Mouse (Mus musculus): Measurements from ENCODE around the gene Caml.
A peak's percentile ranks its signal among the peaks of the same experiment; 100 is the strongest.
"Not testable (repeated sequence)": the region's sequence is repeated elsewhere in the genome, so short reads cannot be mapped to it uniquely, and the experiment has no call there.

Gene Caml

DNA sequence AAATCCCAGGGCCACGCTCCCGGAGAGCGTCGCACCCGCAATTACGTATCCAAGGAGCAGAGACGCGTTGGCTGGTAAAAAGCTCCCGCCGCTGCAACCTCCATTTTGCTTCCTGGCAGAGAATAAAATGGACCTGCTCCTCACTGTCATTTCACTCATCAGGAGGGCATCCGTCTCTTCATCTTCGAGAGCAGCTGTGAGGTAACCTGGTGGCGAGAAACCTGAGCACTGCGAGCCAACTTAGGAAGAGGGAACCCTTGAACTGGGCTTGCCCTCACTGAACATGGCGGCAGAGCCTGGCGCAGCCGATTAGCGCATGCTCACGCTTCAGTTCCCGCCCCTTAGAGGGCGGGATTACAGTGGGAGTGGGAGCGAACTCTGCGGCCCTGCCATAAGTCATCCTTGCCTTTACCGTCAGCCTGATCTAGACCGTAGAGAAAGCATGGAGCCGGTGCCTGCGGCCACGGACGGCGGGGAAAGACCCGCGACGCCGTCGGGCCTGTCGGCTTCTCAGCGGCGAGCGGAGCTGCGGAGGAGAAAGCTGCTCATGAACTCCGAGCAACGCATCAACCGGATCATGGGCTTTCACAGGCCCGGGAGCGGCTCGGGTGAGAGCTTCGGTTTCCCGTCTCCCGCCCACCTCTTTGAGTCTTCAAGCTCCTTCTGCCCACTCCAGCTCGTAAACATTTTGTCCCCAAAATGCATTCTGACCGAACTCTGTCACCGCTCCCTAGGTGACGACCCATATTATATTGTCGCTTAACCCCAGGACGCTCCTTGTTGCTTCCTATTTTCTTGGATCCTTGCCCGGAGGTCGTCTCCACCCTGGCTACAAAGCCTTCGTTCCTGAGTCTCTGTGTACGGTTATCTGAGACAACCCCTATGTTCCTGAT lies at the start of gene Caml:
TSS of gene Caml (plus strand) at position 357 of the 893 bp plus-strand sequence.
- peak; percentile 90 to 93 for DNase-seq

DNA sequence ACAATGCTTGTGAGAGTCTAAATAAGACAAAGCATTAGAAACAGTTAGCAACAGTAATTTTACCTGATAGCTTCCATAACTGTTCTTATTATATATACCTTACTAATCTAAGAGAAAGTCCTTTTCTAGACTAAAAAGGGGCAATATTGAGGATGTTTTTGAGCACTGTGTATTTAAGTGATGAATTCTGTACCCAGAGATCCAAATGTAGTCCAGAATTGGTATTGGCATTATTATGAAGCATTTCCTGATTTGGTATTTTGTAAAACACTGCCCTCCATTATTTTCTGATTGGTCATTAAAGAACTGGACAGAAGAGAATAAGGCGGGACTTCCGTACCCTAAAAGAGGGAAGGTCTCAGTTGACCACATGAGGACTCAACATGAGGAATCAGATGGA lies 49.4 kb upstream of the Caml start, which contains the start of gene Tmed9:
TSS of gene Tmed9 (plus strand) at position 301 of the 400 bp plus-strand sequence.
- DNase-seq, result no peak

DNA sequence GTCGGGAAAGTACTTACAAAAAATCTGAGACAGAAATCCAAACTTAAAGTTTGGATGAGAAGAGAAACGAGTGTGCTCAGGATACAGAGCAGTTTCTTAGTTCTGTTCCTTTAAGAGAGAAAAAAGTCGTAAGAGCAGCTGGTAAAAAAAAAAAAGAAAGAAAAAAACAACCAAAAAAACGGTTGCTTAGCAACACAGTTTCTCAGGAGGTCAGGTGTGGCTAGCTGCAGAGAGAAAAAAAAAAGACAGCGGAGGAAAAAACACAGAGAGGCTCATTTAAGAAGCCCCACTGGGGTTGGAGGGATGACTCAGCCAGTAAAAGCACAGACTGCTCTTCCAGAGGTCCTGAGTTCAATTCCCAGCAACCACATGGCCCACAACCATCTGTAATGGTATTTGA lies 48.5 kb upstream of the Caml start:
- DNase-seq, result no peak

DNA sequence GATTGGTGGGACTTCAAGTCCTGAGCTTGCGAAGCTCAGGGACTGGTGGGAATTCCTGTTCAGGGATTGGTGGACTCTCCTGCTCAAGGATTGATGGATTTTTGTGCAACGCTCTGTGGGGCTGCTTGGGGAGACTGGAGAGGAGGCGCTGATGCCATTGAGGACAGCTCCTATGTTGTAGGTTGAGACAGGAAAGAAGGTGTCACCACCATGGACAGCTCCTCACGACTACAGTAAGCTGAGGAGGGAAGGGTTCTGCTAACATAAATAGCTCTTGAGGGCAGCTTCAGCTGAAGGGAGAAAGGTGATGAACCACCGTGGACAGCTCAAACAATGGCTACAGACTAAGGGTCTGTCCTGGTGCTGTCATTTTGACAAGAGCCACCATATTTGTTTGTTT lies 46.9 kb upstream of the Caml start:
- no peak for DNase-seq

DNA sequence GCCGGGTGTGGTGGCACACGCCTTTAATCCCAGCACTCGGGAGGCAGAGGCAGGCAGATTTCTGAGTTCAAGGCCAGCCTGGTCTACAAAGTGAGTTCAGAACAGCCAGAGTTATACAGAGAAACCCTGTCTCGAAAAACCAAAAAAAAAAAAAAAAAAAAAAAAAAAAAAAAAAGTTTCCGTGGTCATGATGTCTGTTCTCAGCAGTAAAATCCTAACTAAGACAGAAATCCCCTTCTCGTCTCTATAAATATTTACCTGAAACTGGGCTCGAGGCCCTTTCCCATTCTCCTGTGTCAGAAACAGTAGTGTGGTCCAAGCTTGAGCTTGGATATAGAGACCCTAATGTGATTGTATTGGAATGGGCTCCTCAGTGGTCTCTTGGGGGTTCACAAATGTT lies 45.9 kb upstream of the Caml start:
- DNase-seq, result not testable (repeated sequence)

DNA sequence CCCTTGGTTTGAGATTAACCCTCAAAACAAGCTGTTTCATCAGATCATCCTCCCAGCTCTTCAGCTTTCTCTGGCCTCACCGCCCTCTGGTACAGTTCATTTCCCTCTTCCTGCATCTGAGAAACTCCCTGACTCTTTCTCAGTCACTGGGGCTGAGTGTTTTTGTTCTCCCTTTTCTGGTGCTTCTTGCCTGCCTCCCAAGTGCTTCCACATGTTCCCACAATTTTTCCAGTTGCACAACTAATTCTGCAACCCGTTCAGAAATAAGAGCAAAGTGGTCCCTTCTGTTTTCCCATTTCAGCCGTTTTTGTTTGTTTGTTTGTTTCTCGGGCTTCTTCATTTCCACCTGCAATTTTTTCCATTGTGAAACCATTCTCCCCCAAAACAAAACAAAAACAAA lies 44.7 kb upstream of the Caml start:
- DNase-seq, result no peak

DNA sequence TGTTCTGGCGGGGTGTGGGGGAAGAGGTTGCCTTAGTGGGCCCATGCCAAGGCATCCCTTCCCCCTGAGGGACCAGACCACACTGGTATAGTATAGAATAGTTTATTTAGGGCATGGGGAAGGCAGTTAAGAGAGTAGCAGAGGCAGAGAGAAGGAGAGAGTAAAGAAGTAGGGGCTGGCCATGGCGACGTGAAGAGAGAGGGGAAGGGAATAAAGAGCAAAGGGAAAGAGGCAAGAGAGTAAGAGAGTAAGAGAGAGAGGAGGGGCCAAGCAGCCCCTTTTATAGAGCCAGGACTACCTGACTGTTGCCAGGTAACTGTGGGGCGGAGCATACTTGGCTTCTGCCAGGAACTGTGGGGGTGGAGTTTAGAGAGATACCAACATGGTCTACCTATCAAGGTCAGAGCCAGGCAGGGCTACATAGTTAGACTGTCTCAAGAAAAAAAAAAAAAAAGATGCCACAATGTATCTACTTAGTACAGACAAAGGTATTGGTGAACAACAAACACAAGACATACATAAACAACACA lies 30.8 kb upstream of the Caml start:
- DNase-seq, result peak; percentile 45 to 46

DNA sequence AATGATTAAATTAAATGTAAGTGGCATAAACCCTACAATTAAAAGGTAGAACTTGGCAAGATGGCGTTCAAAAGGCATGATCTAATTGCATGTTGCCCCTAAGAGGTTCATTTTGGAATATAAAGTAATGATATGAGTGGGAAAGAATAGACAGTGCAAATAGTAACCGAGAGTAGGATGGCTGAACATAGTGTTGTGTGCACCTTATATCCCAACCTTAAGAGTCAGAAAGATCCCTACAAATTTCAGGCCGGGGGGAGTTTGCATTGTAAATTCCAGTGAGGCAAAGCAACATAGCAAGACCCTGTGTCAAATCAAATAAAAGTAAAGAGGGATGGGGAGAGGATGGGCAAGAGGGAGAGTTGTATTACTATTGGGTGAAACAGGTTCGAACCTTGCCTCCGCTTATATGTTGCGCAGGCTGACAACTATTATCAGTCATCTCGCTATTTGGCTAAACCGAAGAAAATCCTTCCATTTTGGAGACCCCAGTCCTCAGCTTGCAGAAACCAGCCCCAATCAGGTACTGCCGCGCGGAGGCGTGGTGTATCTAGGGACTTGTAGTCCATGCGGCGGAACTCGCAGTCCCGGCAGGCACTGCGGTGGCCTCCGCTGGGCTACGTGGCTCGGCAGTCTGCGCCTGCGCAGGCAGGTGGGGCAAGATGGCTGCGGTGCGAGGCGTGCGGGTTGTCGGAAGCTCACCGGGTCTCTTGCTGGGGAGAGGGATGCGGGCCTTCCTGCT lies 30.1 kb upstream of the Caml start:
- DNase-seq, result peak; percentile 97 to 99

DNA sequence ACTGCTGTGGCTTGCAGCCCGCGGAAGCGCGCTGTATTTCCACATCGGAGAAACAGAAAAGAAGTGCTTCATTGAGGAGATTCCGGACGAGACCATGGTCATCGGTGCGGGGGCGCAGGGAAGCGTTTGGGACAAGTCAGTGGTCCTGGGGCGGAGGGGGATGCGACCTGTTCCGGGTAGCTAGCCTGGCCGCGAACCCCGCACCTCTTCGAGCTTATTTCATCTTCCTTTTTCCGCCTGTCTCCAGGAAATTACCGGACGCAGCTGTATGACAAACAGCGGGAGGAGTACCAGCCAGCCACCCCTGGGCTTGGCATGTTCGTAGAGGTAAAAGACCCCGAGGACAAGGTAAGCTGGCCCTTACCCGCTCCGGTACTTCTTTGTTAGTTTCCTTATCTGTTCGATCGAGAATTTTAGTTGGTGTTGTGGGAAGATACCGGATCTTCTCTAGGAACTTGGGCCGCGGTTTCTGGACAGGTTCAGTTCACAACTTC lies 29.5 kb upstream of the Caml start:
- DNase-seq, result no peak

DNA sequence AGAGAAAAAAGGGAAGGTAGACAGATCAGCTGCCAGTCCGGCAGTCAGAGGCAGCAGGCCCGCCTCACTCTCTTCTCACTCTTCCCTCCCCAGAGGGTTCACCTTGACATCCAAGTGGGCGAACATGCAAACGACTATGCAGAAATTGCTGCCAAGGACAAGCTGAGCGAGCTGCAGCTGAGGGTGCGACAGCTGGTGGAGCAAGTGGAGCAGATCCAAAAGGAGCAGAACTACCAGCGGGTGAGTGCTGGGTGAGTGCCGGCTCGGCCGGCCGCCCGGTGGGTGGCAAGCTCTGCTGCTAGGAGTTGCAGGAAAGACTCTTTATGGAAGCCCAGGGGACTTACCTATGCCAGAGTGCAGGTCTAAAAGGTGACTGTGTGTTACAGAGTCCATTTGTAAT lies 27.4 kb upstream of the Caml start:
- DNase-seq, result peak; percentile 90 to 93

DNA sequence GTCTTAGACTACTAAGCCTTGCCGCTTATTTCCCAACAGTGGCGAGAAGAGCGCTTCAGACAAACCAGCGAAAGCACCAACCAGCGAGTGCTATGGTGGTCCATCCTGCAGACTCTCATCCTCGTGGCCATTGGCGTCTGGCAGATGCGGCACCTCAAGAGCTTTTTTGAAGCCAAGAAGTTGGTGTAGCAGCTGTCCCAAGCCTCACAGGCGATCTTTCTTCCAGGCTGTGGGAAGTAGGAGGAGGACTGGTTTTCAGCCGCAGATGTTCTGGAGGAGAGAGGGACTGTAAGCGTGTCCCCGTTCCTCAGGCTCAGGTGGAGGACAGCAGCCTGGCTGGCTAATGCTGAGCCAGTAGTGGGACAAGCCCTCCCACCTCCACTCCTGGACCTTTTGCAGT lies 26.0 kb upstream of the Caml start:
- no peak for DNase-seq

DNA sequence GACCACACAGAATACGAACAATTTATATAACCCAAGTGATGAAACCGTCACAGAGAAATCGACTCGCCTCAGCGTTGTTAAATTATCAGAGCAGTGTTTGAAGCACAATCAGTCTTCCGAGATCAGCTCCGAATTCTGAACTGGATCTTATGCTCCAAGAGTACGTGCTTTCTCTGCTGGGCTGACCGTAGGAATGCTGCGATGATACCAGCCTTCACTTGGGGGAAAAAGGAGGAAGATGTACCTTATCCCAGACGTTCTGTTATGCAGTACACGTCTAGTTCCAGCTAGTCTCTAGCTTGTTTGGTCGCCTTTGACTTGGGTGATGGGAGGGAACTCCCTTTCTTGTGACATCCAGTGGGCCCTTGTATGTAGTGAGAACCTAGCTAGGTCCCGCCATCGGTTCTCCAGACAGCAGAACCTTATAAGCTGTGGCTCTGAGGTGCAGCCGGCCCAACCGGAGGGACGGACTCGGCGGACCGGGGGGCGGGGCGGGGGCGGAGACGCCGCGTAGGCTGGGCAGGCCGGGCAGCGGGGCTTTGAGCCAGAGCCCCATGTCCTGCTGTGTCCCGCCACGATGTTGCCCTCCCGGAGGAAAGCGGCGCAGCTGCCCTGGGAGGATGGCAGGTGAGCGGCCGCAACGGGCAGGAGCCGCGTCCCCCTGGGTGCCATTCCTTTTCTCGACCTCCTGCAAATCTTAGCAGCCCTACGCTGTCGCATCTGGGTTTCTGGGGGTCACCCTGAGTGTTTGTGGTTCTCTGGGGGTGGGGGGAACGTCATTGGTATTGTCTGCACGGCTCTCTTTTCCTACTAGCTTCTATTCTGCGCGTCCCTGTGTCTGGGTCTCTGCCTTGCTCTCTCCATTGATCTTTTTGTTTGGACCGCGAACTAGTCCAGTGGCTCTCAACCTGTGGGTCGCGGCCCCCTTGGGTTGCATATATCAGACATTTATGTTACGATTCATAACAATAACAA lies 23.0 kb upstream of the Caml start, which contains the start of gene B4galt7:
TSS of gene B4galt7 (plus strand) at position 331 of the 975 bp plus-strand sequence.
- peak; percentile 94 to 95 for DNase-seq

DNA sequence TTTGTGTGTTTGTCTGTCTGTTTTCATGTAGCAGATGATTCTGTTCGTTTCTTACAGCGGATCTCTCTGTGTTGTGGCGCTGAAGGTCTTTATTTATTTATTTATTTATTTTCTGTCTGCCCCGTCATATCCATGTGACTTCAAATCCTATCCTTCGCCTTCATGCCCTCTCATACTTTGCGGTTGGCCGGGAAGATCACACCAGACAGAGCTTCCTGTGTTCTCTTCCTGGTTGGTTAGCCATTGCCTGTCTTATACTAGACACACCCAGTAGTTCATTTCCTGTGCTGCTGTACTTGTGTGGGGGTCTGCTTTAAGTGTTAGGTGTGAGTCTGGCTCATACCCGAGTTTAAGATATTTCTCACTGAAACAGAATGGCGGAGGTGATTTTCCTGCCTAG lies 22.1 kb upstream of the Caml start:
- DNase-seq, result no peak

DNA sequence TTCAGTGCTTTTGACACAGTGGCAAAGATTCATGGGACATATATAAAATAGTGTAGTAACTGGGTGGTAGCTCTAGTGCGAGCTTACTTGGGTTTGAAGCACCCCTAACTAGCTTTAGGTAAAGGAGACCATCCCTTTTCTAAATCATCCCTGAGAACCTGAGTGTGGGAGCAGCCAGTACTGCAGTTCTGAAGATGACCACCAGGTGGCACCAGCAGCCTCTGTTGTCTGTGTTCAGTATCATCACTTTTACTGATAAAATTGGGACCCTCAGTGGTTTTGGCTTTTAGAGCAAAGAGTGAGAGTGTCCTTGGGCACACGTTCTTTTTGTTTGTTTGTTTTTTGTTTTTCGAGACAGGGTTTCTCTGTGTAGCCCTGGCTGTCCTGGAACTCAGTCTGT lies 21.2 kb upstream of the Caml start:
- peak; percentile 94 to 97 for DNase-seq

DNA sequence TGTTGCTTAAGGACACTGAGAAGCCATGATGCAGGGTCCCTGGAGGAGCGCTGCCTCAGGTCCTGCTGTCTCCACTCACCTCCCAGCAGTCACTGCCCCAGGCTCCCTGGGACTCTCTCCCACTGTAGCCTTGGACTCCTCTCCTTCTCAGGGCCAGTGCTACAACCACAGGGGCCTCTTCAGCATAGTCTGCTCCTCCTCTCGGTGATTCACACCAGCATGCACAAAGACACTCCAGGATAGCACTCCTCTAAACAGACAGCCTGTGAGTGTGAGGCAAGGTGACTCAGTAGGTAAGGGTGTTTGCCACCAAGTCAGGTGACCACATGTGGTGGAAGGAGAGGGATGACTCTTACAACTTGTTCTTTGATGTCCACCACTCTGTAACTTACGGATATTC lies 18.2 kb upstream of the Caml start:
- DNase-seq, result no peak

DNA sequence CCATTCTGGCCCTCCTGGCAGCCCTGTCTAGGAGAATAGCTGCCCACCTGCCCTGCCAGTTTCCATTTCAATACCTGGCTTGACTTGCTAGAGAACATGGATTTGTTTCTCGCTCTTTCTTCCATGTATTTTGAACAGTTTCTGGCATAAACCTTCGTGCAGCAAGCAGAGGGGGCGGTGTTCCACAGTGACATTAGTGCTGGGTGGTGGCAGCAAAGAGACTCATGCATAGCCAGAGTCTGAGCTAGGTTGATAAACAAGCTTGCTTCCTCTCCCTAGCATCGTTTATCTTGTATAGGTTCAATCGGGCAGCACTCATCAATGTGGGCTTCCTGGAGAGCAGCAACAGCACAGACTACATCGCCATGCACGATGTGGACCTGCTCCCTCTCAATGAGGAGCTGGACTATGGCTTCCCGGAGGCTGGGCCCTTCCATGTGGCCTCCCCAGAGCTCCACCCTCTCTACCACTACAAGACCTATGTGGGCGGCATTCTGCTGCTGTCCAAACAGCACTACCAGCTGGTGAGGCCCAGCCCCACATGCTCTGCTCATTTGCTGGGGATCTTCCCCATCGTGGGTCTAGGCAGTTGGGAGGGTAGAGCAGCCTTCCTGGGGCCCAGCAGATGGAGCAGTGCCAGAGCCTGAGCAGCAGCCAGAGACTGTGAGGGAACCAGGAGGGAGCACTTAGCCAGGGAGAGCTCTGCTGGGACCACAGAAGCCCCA lies 15.7 kb upstream of the Caml start:
- no peak for DNase-seq

DNA sequence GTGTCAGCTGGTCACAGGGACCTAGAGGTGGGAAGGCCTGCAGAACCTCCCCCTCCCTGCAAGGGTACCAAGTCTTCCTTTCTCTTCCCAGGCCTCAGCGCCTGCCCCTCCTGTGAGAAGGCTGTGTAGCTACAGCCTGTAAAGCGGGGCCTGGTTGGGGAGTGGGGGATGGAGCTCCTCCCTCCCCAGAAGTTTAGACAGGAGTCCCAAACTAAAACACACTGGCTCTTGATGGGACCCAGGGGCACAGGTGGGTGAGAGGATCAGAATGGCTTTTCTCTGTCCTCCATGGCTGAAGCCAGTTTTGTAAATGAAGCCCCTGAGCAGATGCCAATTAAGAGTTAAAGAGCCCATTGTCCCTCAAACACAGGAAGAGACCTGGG lies 15.2 kb upstream of the Caml start:
- DNase-seq, result no peak

DNA sequence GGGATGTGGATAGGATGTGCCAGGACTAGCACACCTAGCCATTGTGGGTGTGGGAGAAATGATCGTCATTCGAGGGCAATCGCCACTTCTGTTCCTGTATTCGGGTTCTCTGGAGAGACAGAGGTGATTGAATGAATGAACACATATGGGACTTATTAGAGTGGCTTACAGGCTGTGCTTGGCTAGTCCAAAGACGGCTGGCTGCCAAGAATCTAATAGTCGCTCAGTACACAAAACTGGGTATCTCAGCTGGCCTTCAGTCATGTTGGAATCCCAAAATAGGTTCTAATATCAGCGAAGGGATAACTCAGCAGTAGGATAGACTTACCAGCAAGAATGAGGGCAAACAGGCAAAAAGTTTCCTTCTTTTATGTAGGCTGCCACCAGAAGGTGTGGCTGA lies 10.8 kb upstream of the Caml start:
- no peak for DNase-seq

DNA sequence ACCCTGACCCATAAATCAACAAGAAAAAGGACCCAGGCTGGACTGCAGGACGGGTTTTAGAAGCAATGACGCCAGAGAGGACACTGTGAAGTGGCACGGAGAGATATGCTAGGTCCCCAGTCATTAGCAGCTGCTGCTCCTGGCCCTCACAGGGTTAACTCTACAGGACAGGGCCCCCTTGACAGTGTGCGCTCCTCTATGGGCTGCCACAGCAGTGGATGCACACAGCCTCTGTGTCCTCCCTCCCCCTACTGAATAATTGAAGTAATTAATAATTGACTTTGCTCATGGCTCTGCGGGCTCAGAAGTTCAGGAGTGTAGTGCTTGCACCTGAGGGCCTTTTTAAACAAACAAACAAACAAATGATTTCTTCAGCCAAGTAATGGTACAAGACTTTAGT lies 9.3 kb upstream of the Caml start:
- no peak for DNase-seq

DNA sequence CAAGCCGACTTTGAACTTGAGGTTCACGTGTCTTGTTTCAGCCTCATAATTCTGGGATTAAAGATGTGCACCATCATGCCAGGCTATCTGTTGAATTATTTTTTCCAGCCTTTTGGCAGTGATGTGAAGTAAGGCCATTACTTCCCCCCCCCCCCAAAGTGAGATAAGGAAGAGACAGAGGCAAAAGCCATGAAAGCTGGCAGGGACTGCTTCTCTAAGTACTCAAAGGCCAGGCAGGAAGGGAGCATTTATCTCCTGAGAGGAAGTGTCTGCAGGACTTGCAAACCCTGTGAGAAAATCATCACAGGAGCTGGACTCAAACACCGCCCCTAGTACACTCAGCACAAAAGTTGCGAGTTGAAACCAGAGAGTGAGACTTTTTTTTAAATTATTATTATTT lies 3.5 kb upstream of the Caml start:
- DNase-seq, result no peak

DNA sequence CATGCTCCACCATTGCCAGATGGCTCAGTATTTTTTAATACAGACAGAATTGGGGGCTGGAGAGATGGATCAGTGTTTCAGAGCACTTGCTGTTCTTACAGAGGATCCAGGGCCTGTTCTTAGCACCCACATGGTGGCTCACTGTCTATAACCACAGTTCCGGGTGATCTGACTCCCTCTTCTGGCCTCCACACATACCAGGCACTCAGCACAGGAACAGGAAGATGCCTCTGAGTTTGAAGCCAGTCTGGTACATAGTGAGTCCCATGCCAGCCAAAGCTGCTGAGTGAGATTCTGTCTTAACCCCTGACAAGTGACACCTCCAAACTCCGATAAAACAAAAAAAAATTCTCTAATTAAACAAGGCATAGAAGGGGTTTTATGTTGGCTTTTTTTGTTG lies 2.5 kb upstream of the Caml start:
- DNase-seq, result no peak

Measured in cerebellum, postnatal 10 days (tissue).